Mouse (Mus musculus): ENCODE measurements around the gene Cela3a. TPM values are rescaled to one million over a fixed set of nuclear protein-coding genes. Genes with fewer than 3 reads are reported as not detected.
A peak's percentile ranks its signal among the peaks of the same experiment; 100 is the strongest.

Gene Cela3a
- polyA plus RNA-seq, 1 experiment, result not detected

DNA sequence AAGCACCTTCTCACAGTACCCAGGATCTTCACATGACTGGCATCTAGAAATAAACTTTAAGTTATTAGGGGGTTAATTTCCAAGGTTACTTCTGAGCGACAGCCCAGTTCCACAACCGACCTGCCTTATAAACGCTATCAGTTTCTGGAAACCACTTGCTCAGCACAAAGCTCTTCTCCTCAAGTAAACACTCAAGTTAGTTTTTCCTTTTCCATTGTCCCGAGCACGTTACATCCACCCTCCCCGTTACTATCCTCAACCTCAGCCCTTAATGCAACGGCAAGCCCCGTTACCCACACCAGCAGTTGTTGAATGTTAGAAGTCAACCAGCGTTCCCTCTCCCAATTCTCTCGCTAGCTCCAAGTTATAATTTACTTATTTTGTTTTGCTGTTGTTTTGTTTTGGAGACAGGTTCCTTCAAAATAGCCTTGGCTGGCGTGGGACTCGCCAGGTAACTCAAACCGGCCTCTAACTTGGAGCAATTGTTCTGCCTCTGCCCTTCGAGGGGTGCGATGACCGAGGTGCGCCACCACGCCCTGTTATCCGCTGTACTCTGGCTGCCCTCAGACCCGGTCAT is 22.0 kb downstream of the Cela3a start:
- H3K36me3 ChIP-seq (ENCODE audit: control insufficient read depth, insufficient read depth, low read length), result no peaks in the 10 kb centered on the region
- TF ChIP-seq CTCF (IDR thresholded peaks at IDR 0.05; ENCODE audit: borderline replicate concordance, control insufficient read depth, extremely low read depth, insufficient read depth, low read length, poor library complexity) (no peak), POLR2A (IDR thresholded peaks at IDR 0.05; ENCODE audit: control insufficient read depth, extremely low read depth, insufficient read depth, low read length, poor library complexity) (no peak)
- WGBS, result under 1% methylated on average over 20 of the region's 20 CpGs
- DNase-seq, result no peak
- H3K4me1 ChIP-seq (replicated peaks; ENCODE audit: control insufficient read depth, insufficient read depth, low read length), result peaks cover 4% of the 10 kb centered on the region
- no peaks in the 10 kb centered on the region for H3K27me3 ChIP-seq (ENCODE audit: control insufficient read depth, insufficient read depth, low read length)
- H3K27ac ChIP-seq (ENCODE audit: control insufficient read depth, insufficient read depth, low read length), result peak overlapping the region; percentile 34
- H3K4me3 ChIP-seq (ENCODE audit: control insufficient read depth, insufficient read depth, low read length), result peak overlapping the region; percentile 75

DNA sequence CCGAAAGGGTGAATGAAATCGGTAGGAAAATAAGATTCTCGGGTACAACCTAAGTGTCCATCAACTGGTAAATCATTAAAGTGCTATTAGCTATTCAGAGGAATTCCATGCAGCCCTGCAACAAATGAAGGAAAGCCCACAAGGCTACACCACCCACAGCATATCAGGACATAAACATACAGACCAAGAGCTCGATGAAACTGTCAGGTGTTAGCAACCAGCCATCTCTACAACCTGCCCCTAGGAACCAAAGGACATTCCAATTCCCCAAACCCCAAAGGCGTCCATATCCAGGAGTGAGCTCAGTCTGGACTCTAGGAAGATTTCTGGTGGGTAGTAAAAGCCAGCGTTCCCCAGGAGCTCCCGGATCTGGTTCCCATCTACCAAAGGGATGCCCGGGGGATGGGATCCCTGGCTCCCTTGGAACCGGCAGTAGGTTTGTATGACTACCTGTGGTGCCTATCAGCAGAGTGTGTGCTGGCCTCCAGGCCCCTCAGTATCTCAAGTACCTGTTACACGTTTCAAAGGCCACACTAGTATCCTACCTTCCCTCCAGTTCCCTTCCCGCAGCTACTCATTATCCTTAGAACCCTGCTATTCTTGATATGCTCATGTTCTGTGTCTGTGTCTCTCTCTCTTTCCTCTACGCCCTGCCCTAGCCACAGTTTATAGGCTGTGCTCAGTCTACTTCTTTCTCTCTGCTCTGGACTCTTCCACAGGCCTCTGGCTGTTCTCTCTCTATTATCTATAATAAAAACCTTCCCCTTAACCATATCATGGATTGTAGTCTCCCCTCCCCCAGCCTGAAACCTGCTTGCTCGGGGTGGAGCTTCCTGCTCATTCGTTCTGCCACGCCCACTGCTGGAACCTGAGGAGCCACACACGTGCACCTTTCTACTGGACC is 28.6 kb downstream of the Cela3a start:
- H3K27ac ChIP-seq (ENCODE audit: control insufficient read depth, insufficient read depth, low read length), result no peak overlapping the region
- no peak for DNase-seq
- no peak overlapping the region for H3K4me3 ChIP-seq (ENCODE audit: control insufficient read depth, insufficient read depth, low read length)
- H3K27me3 ChIP-seq (ENCODE audit: control insufficient read depth, insufficient read depth, low read length), result no peaks in the 10 kb centered on the region
- WGBS, result 68% methylated on average over 15 of the region's 16 CpGs
- TF ChIP-seq POLR2A (IDR thresholded peaks at IDR 0.05; ENCODE audit: control insufficient read depth, extremely low read depth, insufficient read depth, low read length, poor library complexity), result no peak
- no peak for TF ChIP-seq CTCF (IDR thresholded peaks at IDR 0.05; ENCODE audit: borderline replicate concordance, control insufficient read depth, extremely low read depth, insufficient read depth, low read length, poor library complexity)
- no peaks in the 10 kb centered on the region; the same call in 1 of the 2 replicates for H3K4me1 ChIP-seq (replicated peaks; ENCODE audit: control insufficient read depth, insufficient read depth, low read length)
- no peaks in the 10 kb centered on the region for H3K36me3 ChIP-seq (ENCODE audit: control insufficient read depth, insufficient read depth, low read length)

DNA sequence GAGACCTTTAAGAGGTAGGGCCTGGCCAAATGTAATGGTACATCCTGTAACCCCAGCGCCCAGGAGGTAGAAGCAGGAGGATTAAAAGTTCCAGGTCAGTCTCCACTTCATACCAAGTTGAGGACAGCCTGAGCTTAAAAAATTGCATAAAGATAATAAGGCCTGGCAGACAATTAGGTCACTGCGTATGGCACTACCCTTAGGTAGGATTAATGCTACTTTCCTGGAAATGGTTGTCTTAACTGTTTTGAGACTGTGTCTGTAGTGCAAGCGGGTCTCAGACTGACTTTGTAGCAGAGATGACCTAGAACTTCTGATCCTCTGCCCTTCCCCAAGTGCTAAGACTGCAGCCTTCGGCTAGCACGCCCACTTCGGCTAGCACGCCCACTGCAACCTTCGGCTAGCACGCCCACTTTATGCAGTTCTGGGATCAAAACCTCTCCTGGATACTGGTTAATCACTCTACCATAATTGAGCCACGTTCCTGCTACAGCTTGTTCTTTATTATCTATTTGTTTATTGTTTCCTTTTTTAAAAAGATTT is 29.8 kb downstream of the Cela3a start:
- Histone ChIP-seq H3K27ac (ENCODE audit: control insufficient read depth, insufficient read depth, low read length) (no peak overlapping the region), H3K4me3 (ENCODE audit: control insufficient read depth, insufficient read depth, low read length) (no peak overlapping the region), H3K4me1 (replicated peaks; ENCODE audit: control insufficient read depth, insufficient read depth, low read length) (no peaks in the 10 kb centered on the region; the same call in 1 of the 2 replicates), H3K36me3 (ENCODE audit: control insufficient read depth, insufficient read depth, low read length) (no peaks in the 10 kb centered on the region), H3K27me3 (ENCODE audit: control insufficient read depth, insufficient read depth, low read length) (no peaks in the 10 kb centered on the region)
- no peak for TF ChIP-seq POLR2A (IDR thresholded peaks at IDR 0.05; ENCODE audit: control insufficient read depth, extremely low read depth, insufficient read depth, low read length, poor library complexity)
- no peak for TF ChIP-seq CTCF (IDR thresholded peaks at IDR 0.05; ENCODE audit: borderline replicate concordance, control insufficient read depth, extremely low read depth, insufficient read depth, low read length, poor library complexity)
- WGBS, result 96% methylated on average over 10 of the region's 10 CpGs
- no peak for DNase-seq

DNA sequence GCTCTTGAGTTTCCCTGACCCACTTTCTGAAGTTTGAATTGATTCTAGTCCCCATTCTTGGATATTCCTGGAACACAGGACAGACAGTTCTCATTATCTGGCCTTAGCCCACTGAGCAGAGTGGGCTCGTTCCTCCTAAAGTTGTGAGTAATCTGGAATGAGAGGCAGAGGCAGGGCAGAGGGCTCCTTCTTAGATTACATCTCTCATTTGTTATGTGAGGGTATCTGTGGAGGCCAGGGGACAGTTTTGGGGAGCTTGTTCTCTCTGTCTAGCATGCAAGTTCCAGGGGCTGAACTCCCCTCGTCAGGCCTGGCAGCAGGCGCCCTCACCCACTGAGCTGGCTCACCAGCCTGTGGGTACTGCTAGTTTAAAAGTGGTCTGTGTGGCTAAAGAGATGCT is 30.5 kb downstream of the Cela3a start:
- Histone ChIP-seq H3K4me3 (ENCODE audit: control insufficient read depth, insufficient read depth, low read length) (no peak overlapping the region), H3K27ac (ENCODE audit: control insufficient read depth, insufficient read depth, low read length) (no peak overlapping the region), H3K27me3 (ENCODE audit: control insufficient read depth, insufficient read depth, low read length) (no peaks in the 10 kb centered on the region), H3K4me1 (replicated peaks; ENCODE audit: control insufficient read depth, insufficient read depth, low read length) (peaks cover under 1% of the 10 kb centered on the region), H3K36me3 (ENCODE audit: control insufficient read depth, insufficient read depth, low read length) (no peaks in the 10 kb centered on the region)
- no peak for DNase-seq
- TF ChIP-seq CTCF (IDR thresholded peaks at IDR 0.05; ENCODE audit: borderline replicate concordance, control insufficient read depth, extremely low read depth, insufficient read depth, low read length, poor library complexity) (no peak), POLR2A (IDR thresholded peaks at IDR 0.05; ENCODE audit: control insufficient read depth, extremely low read depth, insufficient read depth, low read length, poor library complexity) (no peak)
- 97% methylated on average over 3 of the region's 3 CpGs for WGBS

DNA sequence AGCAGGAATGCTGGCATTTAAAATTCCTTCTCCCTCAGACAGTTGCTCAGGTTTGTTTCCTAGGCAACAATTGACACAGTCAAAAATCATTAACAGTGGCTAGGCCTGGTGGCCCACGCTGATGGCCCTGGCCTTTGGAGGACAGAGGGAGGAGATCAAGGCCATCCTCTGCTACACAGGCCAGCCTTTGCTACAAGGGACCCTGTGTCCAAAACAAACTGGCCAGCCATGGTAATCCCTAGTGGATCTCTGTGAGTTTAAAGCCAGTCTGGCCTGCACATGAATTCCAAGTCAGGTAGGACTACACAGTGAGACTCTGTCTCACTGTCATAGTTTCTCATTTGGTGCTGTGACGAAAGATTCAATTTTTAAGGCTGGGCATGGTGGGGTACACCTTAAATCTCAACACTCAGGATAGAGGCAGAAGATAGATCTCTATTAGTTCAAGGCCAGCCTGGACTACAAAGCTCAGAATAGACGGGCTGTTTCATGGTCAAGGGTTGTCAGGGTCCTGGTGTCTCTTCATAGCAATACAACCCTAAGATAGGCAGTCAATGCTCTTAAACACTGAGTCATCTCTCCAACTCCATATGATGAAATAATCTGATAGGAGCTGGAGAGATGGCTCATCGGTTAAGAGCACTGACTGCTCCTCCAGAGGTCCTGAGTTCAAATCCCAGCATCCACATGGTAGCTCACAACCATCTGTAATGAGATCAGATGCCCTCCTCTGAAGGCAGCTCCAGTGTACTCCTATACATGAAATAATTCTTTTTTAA is 31.9 kb downstream of the Cela3a start:
- no peaks in the 10 kb centered on the region for H3K36me3 ChIP-seq (ENCODE audit: control insufficient read depth, insufficient read depth, low read length)
- TF ChIP-seq POLR2A (IDR thresholded peaks at IDR 0.05; ENCODE audit: control insufficient read depth, extremely low read depth, insufficient read depth, low read length, poor library complexity) (no peak), CTCF (IDR thresholded peaks at IDR 0.05; ENCODE audit: borderline replicate concordance, control insufficient read depth, extremely low read depth, insufficient read depth, low read length, poor library complexity) (no peak)
- H3K4me3 ChIP-seq (ENCODE audit: control insufficient read depth, insufficient read depth, low read length), result no peak overlapping the region
- no peaks in the 10 kb centered on the region for H3K27me3 ChIP-seq (ENCODE audit: control insufficient read depth, insufficient read depth, low read length)
- WGBS, result 97% methylated on average over 4 of the region's 4 CpGs
- no peak overlapping the region for H3K27ac ChIP-seq (ENCODE audit: control insufficient read depth, insufficient read depth, low read length)
- no peak for DNase-seq
- peaks cover 8% of the 10 kb centered on the region for H3K4me1 ChIP-seq (replicated peaks; ENCODE audit: control insufficient read depth, insufficient read depth, low read length)

DNA sequence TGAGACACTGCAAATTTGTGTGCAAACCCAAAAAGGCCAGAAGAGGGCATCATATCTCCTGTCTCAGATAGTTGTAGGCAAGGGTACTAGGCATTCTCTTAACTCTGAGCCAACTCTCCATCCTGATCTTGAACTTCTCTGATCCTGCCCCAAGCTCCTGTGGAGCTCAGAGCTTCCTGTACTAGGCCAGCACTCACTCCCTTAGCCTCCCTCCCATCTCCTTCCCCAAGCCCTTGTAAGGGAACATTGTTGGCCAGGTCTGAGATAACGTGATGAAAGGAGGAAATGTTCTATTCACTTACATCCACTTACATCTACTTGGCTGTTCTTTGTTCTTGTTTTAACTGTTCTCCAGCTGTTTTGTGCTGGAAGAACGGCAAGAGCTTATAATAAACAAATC is 32.8 kb downstream of the Cela3a start:
- 81% methylated on average over 2 of the region's 2 CpGs for WGBS
- Histone ChIP-seq H3K27me3 (ENCODE audit: control insufficient read depth, insufficient read depth, low read length) (no peaks in the 10 kb centered on the region), H3K4me1 (replicated peaks; ENCODE audit: control insufficient read depth, insufficient read depth, low read length) (peaks cover 8% of the 10 kb centered on the region), H3K36me3 (ENCODE audit: control insufficient read depth, insufficient read depth, low read length) (no peaks in the 10 kb centered on the region), H3K4me3 (ENCODE audit: control insufficient read depth, insufficient read depth, low read length) (no peak overlapping the region), H3K27ac (ENCODE audit: control insufficient read depth, insufficient read depth, low read length) (no peak overlapping the region)
- TF ChIP-seq CTCF (IDR thresholded peaks at IDR 0.05; ENCODE audit: borderline replicate concordance, control insufficient read depth, extremely low read depth, insufficient read depth, low read length, poor library complexity) (no peak), POLR2A (IDR thresholded peaks at IDR 0.05; ENCODE audit: control insufficient read depth, extremely low read depth, insufficient read depth, low read length, poor library complexity) (no peak)
- no peak for DNase-seq
